Mouse (Mus musculus): ENCODE results near the gene Elmod3.

The Elmod3 gene

DNA sequence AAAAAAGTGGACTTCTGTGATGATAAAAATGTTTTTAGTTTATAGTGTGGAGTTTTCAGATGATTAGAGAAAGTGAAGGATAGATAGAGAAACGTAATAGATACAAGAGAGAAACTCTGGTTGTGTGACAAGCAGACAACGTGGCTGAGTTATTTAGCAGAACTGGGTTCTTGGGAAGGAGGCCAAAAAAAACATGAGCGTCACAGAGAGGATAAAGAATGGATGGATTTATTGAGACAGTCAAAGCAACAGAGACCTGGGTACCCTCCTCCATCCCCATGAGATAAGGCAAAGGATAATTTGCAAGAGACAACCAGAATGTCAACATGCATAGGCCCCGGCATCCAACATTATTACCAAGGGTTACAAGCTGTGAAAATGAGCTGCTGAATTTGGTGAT lies 12.0 kb upstream of the Elmod3 start:
- no peak for DNase-seq (ENCODE audit: low spot score)

DNA sequence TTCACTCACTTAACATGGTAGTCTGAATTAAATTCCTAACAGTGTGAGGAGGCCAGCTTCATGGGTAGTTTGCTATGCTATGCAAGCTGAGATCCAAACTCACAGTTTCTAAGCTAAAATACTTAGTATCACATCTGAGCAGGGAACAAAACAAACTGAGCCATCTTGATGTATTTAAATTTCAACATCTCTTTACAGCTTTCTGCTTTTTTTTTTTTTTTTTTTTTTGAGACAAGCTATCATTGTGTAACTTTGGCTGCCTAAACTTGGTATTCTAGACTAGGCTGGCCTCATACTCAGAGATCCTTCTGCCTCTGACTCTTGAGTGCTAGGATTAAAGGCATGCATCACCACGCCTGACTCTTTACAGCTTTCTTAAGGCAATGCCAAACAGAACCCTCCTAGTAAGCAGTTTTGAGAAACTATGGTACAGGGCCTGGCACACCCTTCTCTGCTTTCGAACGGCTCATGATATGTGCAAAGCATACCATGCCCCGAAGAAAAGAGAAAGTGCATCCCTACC lies 10.5 kb upstream of the Elmod3 start:
- DNase-seq (ENCODE audit: low spot score) = no peak

DNA sequence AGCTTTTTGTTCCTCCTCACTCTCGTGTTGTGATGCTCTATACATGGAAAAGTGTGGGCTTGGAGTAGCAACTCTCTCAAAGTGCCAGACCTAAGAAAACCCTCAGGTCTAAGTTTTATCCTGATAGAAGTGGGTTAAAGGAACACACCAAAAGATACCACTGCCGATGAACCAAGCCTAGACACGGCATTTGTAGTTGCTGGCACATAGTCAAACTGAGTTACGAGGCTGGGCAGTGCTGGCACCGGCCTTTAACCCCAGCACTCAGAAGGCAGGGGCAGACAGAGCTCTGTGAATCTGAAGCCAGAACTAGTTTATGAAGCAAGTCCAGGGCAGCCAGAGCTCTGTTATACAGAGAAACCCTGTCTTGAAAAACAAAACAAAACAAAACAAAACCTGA lies 9.5 kb upstream of the Elmod3 start:
- no peak for DNase-seq (ENCODE audit: low spot score)

DNA sequence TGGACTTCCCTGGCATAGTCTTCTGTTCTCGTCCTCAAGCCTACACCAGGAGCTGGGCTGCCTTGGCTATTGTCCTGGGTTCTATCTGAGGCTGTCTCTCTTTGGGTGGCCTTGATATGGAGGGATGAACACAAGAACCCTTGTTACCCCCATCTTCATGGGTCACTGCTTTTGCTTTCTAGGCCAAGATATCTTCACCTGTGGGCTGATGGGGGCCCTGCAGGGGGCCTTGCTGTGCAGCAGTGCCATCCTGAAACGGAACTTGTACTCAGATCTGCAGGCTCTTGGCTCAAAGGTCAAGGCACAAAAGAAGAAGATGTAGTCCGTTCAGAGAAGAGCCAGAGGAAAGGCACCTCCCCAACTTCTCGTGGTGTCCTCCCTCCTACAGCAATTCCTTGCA lies 8.8 kb upstream of the Elmod3 start:
- DNase-seq (ENCODE audit: low spot score) = no peak

DNA sequence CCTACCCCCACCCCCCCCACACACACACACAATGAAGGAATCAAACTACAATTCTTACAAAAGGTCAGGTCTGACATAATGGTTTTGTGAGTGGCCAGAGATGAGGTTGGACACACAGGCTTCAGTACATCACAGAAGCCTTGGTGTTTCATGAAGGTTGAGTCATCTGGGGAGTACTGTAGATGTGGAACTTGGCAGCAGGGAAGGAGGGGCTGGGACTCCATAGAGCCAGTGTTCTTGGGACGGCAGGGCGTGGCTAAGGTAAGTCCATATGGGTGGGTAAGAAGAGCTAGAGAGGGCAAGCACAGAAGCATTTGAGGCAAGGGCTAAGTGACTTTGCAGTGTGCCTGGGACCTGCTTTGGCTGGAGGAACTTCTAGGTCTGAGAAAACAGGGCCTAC lies 5.9 kb upstream of the Elmod3 start:
- no peak for DNase-seq (ENCODE audit: low spot score)

DNA sequence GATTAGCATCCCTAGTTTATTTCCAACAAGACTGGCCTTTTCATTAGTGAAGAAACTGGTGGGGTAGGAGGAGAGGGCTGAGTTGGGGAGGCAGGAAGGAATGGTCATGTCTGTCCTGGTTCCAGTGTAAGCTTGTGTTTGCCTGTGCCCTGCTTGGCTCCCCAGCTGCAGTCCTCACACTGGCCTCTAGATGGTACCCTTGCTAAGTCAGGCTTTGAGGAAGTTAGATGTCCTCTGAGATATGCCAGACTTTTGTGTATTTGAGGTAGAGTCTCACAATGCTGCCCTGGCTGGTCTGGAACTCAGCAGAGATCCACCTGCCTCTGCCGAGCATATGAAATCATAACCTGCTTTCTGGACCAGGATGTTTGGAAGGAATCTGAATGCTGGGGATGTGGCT lies 3.5 kb upstream of the Elmod3 start:
- peak; percentile 82 for DNase-seq (ENCODE audit: low spot score)

DNA sequence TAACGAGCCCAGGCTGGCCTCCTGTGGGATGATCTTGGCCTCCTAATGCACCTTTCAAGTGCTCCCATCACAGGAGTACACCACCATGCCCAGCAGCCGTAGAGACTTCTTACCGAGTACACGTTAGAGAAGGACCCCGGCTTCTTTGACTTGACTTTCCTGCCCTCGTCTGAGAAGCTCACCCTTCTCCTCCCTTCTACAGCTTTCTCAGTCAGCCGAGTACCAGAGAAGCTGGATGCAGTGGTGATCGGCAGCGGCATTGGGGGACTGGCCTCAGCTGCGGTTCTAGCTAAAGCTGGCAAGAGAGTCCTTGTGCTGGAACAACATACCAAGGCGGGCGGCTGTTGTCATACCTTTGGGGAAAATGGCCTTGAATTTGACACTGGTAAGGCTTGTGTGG lies 2.6 kb upstream of the Elmod3 start:
- no peak for DNase-seq (ENCODE audit: low spot score)

DNA sequence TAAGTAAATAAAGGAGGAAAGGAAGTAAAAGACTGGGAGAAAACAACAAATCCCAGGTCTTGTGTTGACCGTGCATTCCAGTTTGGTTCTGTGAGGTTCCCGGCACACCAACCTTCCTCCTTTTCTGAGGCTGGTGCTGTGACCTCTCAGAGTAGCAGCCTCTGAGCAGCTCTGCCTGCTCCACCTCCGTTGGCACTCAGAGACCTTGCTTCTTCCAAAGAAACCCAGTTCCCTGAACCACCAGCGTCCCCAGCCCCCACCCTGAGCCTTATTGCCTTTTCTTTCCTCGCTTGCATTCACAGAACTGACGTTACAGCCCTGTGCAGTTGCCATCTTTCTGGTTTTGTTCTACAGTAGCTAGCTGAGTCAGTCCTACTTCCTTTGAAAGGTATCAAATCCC lies 2.0 kb upstream of the Elmod3 start:
- no peak for DNase-seq (ENCODE audit: low spot score)

DNA sequence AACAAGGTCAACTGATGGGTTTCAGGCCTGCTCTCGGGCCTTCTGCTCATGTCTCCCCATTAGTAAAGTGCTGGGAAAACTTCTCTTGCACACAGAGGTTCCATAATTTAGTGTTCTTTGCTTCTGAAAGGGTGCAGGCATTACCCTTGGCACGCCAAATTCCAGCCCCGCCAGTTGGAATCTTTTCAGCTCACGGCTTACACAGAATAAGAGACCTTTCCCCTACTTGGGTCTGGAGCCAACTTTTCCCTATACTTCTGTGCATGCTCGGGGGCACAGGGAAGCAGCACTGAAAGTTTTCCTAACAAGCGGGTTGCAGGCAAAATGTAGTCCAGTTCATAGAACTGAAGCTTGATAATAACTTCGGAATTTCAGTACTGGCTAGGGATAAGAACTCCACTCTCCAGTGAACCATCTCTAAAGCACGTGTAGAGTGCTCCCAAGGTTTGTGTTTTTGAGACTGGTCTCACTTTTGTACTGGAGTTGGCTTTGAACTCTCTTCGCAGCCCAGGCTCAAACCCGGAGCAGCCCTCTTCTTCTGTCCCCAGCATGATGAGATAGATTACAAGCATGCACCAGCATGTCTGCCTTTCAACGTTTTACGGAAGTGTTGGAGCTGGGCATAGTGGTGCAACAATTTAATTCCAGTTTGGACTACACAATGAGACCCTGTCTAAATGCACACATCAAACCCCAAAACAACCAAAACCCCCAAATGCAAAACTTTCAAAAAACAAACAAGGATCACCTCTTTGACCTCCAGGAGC lies 761 bp upstream of the Elmod3 start:
- peak; percentile 43 for DNase-seq (ENCODE audit: low spot score)

DNA sequence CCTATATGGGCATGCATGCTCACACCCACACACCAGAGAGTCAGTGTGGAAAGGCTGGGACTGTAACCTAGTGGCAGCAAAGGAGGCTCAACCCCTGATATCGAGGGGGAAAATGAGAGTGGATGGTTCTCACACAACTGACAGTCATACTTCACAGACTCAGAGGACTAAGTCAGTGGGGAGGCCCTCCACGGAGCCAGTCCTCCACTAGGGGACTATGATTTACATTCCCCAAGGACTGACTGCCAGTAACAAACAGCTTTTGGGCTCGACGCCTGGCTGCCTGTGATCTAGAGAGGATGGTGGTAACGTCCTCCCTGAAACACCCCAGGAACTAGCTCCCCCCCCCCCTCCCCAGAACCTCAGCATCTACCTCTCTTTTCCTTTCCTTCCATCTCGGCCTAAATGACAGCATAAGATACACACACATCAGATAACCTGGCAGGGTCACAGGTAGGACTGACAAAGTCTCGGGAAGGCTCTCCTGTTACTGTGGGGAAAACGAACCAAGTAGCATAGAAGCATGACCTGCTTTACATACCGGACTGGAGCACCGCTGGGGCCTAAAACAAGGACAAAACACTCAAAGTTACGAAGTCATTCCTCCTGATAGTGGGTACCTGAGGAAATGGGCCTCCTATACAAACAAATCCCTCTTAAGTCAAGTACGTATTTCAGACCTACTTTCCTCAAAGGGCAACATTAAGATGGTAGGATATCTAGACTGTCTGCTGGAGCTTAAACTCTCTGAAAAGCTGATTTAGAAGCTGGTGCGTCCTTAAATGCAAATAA lies 934 bp downstream of the Elmod3 start:
- peak; percentile 22 for DNase-seq (ENCODE audit: low spot score)

DNA sequence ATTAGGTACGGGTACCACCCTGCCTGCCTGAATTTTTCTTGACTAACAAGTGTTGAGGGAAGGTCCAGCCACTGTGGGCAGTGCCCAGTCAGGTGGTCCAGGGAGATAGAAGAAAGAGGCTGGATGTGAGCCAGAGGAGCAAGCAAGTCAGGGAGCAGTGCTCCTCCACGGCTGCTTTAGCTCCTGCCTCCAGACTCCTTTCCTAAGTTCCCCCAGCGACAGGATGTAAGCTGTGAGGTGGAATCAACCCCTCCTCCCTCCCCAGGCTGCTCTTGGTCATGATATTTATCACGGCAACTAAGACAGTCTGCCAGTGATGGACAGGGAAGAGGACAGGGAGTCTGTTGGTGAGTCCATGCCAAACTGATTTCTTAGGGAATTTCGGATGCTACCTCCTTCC lies 4.3 kb downstream of the Elmod3 start:
- no peak for DNase-seq (ENCODE audit: low spot score)

DNA sequence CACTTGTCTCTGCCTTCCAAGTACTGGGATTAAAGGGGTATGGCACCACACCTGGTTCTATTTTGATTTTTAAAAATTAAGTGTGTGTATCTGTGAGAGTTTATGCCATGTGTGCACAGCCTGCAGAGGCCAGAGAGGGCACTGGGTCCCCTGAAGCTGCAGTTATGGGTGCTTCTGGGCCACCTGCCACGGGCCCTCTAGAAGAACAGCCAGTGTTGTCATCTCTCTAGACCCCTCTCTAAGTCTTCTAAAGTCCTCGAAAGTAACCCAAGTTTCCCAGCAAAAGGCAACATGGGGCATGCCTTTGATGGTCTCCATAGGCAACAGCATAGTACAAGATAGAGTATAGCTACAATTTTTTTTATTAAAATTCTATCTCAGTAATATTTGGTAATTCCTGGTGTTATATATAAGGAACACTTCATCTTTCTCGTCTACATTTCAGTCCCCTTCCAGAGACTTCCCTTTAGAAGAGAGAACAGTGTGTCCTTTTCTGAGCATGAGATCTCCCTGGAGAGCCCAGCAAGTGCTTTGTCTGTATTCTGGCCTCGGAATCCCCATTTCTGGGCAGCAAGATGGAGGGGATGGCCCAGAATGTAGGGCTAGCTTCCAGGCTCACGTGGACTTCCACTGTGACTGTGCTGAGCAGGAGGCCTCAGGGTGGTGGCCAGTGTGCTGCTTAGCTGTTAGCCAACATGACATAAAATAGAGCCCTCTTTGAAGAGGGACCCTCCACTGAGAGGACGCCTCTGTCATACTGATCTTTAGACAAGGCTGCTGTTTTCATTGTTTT lies 5.0 kb downstream of the Elmod3 start:
- no peak for DNase-seq (ENCODE audit: low spot score)

DNA sequence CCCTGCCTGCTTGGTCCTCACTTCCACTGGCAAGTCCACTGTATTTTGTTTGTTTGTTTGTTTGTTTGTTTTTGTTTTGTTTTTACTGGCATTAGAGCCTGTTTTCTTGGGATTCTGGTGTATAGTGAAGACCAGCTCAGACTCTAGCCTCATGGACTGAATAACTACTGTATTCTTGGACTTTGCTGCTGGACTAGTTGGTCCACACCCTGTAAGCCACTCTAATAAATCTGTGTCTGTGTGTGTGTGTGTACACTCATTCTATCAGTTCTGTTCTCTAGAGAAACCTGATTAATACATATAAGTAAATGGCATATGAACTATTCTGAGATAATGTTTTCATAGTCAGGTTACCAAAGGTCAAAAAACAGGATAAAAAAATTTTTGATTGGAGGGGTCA lies 8.1 kb downstream of the Elmod3 start:
- DNase-seq (ENCODE audit: low spot score) = no peak

DNA sequence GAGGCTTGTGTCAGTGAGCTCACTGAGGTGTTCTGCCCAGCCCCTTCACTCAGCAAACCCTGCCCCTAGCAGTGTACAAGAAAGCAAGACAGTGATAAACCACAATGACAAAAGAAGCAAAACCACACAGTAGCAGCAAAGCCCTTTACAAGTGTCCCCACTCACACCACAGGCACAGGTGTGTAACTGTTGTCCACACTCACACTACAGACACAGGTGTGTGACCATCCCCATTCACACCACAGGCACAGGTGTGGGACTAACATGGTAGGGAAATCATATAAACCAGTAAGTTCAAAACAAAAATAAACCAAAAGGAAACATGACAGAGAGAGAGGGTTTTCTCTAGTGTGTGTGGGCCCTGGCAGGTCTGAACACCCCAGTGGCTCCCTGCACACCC lies 9.9 kb downstream of the Elmod3 start:
- DNase-seq (ENCODE audit: low spot score) = no peak

DNA sequence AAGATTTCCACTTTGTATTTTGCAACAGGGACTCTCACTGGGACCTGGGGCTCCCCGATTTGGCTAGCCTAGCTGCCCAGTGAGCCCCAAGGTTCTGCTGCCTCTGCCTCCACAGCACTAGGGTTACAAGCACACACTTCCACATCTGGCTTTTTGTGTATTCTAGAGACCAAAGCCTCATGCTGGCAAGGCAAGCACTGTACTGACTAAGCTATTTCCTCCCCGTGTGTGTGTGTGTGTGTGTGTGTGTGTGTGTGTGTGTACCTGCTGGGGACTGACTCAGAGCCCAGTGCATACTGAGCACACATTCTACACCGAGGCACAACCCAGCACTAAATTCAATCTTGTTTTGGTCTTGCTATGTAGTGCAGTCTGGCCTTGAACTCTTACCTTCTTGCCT lies 11.5 kb downstream of the Elmod3 start:
- no peak for DNase-seq (ENCODE audit: low spot score)

DNA sequence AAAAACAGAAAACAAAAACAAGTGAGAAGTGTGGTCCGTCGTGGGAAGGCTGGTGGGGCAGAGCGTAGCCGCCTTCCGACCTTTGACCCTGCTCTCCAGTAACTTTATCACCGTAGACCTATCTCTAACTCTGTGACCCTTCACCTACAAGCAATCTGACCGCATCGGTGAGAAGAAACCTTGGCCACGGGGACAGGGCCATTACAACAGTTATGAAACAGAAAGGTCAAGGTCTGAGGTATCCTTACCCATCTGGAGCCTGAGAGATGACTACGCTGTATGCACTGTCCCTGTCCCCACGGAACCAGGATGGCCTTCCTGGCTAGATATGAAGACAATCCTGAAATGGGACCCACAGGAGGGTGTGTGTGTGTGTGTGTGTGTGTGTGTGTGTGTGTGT lies 14.1 kb downstream of the Elmod3 start:
- DNase-seq (ENCODE audit: low spot score) = no peak

DNA sequence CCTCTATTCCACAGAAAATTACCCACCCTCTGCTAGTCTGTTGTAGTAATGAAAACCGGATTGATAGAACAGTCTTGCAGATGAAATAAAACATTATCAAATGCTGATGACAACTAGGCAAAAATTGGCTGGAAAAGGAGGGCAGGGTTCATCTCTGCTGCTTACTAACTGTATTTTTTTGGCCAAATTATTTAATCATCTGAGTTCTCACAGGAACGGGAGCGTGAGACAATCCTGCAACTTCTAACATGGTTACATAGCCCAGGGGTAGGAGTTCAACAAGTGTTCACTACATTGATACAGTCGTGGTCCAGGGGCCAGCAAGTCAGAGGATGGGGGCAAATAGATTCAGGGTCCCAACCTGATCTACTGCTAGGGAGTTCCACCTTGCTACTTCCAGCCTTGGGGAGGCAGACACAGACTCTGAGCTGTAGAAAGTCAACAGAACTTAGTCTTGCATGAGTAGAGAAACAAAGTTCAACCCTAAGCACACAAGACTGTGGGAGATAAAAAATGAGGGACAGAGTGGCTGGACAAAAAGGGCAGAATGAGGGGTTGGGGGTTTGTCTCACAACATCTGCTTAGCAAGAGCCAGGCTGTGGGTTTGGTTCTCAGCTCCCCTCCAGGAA lies 14.9 kb downstream of the Elmod3 start:
- no peak for DNase-seq (ENCODE audit: low spot score)

DNA sequence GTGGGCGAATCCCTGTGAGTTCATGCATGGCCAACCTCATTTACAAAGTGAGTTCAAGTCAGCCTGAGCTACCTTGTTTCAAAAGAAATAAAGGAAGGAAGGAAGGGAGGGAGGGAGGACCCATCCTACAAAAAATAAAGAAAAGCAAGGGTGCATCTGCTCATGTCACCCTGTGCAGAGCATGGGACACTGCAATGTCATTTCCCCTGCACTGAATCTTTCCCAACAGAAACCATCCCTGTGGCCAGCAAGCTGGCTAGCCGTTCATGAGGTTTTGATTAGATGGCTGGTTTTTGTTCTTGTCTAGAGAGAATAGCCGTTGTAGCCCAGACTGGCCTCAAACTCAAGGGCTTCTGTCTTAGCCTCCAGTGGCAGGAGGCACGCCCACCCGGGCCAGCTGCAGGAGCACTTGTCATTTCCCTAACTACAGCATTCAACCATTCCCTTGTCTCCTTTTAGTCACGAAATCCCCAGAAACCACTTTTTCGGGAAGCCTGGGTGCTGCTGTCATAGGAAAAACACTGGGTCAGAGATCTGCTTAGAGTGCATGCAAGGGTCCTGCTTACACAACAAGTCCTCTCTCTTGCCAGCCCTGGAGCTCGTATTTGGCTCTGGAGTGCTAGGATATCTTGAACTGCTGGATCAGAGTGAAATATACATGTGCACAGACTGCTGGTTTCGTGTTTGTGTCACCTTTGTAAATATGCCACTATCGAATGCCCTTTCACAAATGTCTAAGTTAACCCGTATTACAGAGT lies 16.4 kb downstream of the Elmod3 start:
- no peak for DNase-seq (ENCODE audit: low spot score)

DNA sequence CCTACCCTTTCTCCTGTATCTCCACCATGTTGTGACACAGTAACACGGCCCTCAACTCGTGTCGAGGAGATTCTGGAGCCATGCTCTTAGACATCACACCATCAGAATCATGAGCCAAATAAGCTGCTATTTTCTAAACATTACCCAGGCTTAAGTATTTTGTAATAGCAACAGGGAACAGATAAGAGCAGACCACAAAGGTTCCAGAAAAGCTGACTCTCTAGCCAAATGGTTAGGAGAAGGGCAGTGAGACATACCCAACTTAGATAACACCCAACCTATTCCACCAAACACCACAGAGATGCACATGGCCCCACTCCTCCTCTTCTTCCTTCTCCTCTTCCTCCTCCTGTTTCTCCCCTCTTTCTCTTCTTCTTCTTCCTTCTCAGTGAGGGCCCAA lies 22.2 kb downstream of the Elmod3 start:
- no peak for DNase-seq (ENCODE audit: low spot score)

DNA sequence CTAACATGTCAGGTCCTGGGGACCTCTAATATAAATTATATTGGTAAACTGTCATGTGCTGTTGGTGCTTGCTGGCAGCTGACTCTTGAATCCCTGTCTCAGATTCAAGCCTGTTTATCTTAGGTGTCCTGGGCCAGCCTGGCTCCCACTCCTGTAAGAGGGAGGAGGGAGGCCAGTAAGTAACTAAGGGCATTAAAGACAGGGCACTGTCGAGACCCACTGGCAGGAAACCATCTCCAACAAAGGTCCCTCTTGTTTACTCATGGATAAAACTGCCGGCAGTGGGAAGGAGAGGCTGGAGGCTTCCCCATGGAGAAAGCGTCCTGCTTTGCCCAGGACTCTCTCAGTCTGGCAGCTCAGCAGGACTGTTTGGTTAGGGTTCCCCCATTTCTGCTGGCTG lies 26.4 kb downstream of the Elmod3 start:
- no peak for DNase-seq (ENCODE audit: low spot score)

DNA sequence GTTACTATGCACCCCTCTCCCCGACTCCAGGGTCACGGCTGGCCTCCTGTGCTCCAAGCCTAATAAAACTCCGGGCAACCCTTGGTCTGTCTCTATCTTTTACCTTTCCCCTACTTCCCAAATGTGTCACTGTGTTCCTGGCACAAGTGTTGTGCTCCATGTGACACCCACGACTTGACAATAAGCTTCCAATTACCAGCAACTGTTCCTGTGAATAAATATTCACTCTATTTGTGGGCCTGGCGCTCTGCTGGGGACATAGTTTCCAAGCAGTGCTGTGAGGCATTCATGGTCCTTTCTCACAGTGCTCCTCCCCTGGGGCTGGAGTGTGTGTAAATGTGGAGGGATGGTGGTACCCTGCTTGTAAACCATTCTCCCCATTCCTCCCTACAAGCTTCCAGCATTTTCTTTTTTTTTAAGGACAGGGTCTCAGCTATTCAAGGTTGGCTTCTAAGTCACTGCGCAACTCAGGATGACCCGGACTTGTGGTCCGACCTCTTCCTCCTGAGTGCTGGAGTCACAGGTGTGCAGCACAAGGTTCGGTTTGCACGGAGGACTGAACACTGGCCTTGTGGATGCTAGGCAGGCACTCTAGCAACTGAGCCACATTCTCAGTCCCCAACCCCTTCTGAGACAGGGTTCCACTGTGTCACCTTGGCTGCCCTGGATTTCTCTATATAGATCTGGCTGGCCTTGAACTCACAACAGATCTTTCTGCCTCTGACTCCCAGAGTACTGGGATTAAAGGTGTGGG lies 27.4 kb downstream of the Elmod3 start:
- no peak for DNase-seq (ENCODE audit: low spot score)
